Mouse (Mus musculus) cerebellum, postnatal 36 days (tissue): ENCODE data around the gene Tmem185b.

Source experiments
- DNase-seq, 2 experiments: peaks; one replicate each; pipeline ENCODE4 v3.0.0; 2021 to 2022; ENCODE audit warnings: mixed read lengths in 2 of 2

Tmem185b gene

GRCm38 (mm10) chr1:119540836-119541557, 15.0 kb downstream of the Tmem185b start:
- no peak for DNase-seq

- no peak for DNase-seq
These were observed 15.6 kb downstream of the Tmem185b start for GRCm38 (mm10) chr1:119541570-119541969.

DNA sequence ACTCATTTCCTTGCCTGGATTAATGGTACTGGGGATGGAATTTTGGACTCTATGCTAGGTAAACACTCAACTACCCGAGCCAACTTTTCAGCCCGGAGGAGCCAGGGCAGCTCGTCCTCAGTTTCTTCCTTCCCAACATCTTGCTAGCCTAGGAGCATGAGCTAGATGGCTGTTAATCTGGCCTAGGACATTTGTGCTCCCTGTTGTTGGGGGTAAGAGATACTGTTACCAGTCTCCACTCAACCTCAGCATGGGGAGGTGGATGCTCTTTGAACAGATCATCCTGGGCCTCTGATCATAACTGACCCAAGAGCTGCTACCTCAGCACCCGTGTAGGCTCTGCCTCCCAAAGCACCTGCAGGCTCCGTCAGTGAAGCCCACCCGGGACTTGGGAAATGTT, 17.4 kb downstream of the Tmem185b start:
- DNase-seq: no peak

DNA sequence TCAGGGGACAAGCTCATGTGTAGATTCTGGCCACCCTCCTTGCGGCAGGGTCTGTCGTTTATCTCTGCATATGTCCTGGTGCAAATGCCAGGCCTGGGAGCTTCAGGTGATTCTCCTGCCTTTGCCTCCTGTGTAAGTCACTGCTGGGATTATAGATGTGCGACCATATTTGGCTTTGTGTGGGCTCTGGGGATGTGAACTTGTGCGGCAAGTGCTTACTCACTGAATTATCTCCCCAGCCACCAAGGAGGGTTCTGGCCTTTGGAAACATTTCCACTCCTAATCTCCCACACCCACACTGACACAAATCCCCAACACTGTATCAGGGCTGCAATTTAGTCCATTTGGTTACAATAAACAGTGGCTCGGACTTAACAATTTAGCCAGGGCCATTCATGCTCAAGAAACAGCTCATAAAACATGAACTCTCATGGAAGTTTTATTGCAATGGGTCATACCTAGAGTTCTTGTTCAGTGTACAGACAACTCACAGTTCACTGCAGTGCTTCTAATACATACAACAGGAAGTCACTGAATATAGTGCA, 18.7 kb downstream of the Tmem185b start:
- no peak for DNase-seq

- no peak for DNase-seq
These were observed 19.2 kb downstream of the Tmem185b start for GRCm38 (mm10) chr1:119545164-119545563.

- DNase-seq: no peak
These were observed 19.7 kb downstream of the Tmem185b start for GRCm38 (mm10) chr1:119545671-119546070.

- DNase-seq: no peak
These were observed 20.5 kb downstream of the Tmem185b start for GRCm38 (mm10) chr1:119546490-119546889.

- DNase-seq: peak; percentile 78 to 84
These were observed 22.8 kb downstream of the Tmem185b start for GRCm38 (mm10) chr1:119548668-119549326.

DNA sequence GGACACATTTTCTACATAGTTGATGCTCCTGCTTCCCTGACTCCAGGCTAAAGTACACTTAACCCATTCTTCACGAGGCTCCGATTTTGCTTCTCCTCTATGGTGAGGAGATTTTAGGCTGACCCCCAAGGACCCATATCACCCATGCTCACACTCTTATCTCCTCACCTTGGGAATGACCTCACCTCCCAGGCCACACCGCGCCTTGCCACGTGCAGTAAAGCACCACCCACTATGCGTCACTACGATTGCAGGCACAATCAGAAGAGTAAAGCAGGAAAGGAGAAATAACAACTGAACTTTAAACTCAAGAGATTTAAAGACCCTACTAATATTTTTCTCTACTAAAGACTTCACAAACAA, 23.3 kb downstream of the Tmem185b start:
- DNase-seq: no peak

DNA sequence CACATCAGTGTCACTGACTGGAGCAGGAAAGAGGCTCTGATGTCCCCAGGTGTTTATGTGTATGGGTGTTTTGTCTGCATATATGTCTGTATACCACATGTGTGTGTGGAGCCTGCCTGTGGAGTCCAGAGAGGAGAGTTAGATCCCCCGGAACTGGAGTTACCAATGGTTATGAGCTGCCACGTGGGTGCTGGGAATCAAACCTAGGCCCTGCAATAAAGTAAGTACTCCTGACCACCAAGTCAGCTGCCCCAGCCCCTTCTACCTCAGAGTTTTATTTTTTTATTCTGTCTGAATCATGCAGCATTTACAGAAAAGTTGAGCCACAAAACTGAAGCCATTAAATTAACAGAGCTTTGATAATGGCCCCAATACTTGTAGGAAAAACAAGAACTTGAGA, 24.1 kb downstream of the Tmem185b start:
- no peak for DNase-seq

DNA sequence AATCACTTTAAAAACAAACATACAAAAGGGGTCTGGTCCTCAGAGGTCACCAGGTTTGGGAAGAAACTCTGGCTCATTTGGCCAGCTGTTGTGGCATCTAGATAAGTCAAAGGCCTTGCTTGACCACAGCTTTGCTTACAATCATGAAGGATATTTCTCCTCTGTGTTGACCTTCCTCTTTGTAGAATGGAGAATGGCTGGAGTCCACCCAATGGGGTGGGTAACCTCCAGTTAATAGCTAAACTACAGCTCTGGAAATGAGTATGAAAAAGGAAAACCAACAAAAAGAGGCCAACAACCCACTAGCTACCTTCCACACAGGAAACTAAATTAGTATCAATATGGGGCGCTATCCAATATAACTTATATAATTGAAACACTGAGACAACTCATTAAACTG, 25.7 kb downstream of the Tmem185b start:
- DNase-seq: no peak

DNA sequence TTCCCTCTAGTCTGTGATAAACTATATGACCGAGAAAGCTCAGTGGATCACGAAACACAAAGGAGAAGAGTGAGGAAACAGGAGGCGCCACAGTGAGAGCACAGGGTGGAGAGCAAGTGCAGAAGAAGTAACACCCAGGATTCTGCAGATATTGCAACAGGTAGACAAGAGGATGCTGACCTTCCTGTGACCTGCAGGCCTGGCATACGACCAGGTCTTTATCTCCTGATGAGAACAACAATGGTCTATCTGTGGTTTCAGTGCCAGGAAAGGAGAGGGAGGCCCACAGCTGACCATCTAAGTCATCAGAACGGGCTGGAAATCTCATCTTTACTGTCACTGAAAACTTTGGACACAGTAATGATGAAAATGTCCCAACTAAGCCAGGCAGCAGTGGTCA, 29.7 kb downstream of the Tmem185b start:
- no peak for DNase-seq

- no peak for DNase-seq
These were observed 31.9 kb downstream of the Tmem185b start for GRCm38 (mm10) chr1:119557641-119558395.

- DNase-seq: no peak
These were observed 39.6 kb downstream of the Tmem185b start for GRCm38 (mm10) chr1:119565531-119565930.

DNA sequence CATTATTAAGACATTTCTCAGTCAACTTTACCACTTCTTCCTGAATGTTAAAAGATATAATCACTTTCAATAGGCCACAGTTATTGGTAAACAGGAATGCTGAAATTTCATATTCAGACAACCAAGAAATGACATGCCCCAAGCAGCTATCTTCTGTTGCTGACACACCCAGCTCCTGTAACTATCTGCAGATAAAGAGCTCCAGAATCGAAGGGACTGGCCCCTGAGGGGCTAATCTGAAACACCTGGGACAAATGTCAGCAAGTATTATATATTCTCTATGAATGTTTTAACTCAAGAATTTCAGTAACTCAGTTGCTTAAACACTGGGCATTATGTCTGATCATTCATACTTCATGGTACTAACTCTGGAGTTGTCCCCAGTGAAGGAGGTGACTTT, 44.2 kb downstream of the Tmem185b start:
- DNase-seq: no peak
